Mouse (Mus musculus) megakaryocyte, embryonic 14.5 days (primary cell): ENCODE measurements around the gene Slamf9.

Source experiments
- FLI1 ChIP-seq: IDR thresholded peaks from 2 replicates; pipeline ENCODE4 v1.6.1; 2012; ENCODE audit warnings: low read length, inconsistent platforms, mixed read lengths
- GATA1 ChIP-seq: IDR thresholded peaks from 3 replicates; pipeline ENCODE4 v1.6.1; 2012; ENCODE audit warnings: mixed read lengths, low read length, inconsistent platforms, borderline replicate concordance

GRCm38 (mm10) chr1:172508172-172508571 is 33.0 kb downstream of the Slamf9 start:
- TF ChIP-seq GATA1 (no peak), FLI1 (no peak)
